Mouse (Mus musculus) T-cell, adult 2 months (primary cell): ENCODE data around the gene Dnah8.
A peak's percentile ranks its signal among the peaks of the same experiment; 100 is the strongest.
"Not testable (repeated sequence)": the region's sequence is repeated elsewhere in the genome, so short reads cannot be mapped to it uniquely, and the experiment has no call there.

Experiments
- DNase-seq: peaks from one replicate; pipeline ENCODE4 v3.0.0; 2022; ENCODE audit warnings: low spot score

Gene Dnah8

DNA sequence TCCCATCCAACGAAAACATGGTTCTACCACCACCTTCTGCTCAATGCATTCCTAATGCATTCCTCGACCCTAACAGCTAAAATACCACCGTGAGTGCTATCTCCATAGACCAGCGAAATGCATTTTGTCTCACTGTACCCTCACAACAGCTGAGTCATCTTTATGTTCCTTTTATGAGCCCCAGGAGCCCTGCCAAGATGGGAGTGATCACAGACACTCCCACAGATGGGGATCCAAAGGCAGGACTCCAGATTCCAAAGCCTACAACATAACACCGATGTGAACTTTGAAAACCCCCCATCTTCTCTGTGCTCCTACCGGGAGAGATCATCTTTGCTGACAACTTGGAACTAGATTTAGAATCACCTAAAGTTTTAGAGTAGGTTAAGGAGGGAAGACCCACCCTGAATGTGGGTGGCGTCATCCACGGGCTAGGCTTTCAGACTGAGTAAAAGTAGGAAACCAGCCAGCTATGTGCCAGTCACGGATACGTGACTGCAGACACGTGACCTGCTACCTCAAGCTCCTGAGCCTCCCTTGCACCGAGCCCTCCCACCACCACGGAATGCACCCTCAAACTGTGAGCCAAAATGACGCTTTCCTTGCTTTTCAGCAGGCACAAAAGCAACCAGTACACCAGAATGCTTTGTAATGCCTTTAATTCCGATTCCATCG is 14.7 kb upstream of the Dnah8 start:
- DNase-seq, result no peak

DNA sequence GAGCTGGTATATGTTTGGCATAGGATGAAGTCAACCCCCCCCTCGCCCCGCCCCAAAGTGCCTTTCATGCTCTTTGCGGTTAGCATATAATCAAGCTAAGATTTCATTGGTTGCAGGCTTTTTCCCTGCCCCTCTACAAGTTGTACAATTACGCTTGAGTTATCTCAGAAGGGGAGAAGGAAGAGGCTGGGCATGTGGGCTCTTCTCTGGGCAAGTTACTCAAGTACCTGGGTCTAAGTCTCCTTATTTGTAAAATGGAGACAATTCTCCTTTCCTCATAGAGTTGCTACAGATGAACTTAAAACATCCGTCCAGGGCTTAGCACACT is 14.2 kb upstream of the Dnah8 start:
- no peak for DNase-seq

DNA sequence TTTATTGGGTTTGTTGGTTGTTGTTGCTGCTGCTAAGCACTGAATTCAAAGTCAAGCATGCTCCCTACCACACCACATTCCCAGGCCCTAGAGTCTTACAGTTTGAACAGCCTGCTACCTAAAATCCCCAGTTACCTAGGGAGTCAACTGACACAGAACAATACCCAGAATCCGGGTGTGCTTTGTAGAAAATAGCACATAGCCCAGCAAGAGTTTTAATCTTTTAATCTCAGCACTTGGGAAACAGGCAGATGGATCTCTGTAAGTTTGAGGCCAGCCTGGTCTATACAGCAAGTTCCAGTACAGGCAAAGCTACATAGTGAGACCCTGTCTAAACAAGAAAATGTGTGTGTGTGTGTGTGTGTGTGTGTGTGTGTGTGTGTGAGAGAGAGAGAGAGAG is 13.4 kb upstream of the Dnah8 start:
- DNase-seq, result no peak

DNA sequence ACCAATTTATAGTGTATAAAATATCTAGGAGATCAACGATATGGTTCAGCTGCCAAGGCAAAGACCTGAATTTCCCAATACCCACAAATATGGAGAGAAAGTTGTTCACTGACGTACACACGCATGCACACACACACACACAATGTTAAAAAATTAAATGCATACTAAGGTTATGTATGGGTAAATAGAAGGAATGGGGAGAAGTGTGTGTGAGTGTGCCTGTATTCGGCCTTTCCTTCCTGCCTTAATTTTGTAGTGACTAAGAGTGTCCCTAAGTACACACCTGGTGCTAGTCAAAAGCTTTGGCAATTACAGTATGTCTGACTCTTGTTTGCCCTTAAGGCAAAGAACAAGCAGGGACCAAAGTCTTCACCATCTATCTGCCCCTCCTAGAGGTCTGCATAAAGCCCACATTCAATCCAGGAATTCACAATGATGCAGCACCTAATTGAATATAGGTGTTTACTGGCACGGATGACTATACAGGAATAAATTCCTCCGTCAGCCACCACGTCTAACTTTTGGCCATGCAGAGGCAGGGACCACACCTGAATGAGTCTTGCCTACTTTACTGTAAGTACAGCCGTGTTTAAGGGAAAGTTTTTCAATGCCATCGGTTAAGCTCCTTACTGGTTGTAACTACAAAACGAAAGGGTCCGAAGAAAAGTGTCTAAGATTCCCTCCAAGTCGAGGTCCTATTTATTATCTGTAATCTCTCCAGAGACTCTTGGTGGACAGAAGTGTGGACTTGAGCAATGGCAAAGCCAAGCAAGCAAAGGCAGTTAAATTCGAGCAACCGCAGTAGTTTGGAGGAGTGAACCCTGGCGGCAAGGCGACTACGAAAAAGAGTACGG is 12.7 kb upstream of the Dnah8 start:
- no peak for DNase-seq

DNA sequence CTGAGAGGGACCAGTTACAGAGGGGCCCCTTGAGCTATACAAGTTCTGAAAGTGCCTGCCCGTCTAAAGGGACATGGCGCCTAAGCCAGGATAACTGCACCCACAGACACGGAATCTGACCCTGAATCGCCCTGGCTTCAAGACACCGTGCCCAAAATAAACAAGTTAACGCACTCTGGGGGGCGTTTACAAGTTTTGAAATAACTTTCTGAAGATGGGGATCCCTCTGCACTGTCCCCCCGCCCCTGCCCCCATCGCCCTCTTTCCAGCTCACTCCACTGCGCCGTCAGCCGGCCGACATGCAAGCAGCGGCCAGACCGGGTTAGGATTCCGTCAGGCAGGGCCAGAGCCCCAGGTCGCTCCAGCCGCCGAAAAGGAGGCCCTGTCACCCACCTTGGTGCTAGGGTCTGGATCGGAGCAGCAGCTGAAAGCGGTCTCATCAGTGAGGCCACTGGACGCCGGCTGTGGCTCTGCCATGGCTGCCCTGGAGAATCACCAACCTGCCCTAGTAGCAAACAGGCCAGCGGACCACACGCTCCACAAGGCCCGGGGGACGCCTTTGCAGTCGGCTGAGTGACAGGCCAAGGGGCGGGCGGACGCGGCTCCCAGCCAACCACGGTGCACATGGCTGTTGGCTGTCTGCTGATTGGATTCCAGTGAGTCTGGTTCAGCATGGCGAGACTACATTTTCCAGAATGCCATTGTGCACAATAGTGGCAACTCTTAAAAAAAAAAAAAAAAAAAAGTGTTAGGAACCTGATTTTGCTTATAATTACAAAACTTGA is 11.9 kb upstream of the Dnah8 start:
- peak; percentile 98 for DNase-seq

DNA sequence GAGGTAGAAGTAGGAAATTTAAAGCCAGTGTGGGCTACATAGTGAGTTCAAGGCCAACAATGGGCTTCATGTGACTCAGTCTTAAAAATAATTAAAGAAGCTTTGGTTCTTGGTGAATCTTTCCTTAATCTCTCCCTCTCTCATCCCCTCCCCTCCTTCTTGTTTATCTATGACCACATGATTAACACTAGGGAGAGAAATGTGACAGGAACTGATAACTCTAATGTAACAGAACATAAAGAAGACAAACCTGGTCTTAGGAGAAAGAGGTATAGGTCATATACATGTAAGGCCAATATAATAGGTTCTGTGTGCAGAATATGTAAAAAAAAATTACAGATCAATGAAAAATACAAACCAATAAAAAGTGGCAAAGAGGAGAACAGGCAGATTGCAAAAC is 10.8 kb upstream of the Dnah8 start:
- no peak for DNase-seq

DNA sequence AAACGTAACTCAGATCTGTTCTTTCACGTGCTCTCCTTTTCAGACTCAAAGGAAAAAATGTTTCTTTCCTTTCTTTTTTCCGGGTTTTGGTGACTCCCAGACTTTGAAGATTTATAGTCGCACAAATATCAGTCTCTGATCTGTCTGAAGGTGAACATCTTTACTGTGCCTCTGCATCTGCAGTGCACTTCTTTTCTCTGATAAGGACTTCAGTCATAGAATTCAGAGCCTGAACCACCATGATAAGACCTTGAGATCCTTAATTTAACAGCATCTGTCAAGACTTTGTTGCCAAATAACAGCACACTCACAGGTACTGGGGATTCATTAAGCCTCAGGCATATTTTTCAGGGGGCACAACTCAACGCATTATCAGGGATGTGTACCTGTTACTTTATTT is 8.0 kb upstream of the Dnah8 start:
- DNase-seq, result no peak

DNA sequence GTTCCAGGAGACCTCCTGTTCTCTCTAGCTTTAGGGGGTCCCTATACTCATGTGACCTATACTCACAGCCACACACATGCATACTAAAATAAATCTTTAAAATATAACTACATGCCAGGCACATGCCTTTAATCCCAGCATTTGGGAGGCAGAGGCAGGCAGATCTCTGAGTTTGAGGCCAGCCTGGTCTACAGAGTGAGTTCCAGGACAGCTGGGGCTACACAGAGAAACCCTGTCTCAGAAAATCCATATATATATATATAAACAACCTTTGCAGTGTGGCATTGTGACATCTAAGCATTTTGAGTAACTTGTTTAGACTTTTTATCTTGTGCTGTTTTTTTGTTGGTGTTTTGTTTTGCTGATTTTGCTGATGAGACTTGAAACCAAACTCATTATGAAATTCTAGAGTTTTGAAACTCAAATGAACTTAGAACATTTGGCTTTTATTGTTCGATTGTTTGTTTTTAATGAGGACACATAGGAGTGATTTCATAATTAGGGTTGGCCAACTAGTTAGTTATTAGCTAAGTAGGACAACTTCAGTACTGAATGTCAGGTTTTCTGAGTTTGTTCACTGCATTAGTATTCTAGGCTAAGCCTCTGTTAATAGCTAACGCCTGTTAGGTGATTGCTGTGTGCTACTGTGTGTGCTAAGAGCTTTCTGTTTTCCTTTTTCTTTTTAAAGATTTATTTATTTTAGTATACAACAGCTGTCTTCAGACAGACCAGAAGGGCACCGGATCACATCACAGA is 5.8 kb upstream of the Dnah8 start:
- no peak for DNase-seq

DNA sequence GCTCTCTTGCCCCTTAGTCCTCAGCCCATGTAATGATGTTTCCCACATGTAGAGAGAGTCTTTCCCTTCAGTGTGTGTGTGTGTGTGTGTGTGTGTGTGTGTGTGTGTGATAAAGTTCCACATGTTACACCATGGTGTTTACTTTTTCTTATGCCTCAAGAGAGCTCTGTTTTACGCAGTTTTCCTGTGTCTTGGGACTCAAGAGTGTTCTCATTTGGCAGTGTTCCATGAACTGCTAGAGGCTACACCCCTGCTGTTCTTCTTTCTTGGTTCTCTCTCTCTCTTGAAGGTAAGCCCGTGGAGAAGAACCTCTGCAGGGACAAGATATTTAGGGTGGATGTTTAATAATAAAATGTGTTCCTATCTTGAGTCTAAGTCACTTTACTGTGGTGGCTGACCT is 5.0 kb upstream of the Dnah8 start:
- no peak for DNase-seq

DNA sequence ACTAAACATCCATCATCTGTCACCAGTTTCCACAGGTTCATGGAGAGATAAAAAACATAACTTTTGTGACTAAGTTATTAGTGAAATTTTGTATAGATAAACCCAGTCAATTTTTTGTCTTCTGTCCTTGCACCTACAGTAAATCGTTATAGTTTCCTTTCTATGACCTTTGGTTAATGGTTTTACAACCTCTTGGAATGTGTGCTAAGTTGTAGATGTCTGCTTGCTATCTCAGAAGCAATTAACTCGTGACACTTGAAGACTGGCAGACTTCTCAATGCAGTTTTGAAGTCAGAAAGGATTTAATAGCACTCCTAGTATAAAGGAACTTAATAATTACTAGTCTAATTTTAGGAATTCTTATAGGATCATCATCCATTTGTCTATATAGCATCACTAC is 3.6 kb upstream of the Dnah8 start:
- no peak for DNase-seq

DNA sequence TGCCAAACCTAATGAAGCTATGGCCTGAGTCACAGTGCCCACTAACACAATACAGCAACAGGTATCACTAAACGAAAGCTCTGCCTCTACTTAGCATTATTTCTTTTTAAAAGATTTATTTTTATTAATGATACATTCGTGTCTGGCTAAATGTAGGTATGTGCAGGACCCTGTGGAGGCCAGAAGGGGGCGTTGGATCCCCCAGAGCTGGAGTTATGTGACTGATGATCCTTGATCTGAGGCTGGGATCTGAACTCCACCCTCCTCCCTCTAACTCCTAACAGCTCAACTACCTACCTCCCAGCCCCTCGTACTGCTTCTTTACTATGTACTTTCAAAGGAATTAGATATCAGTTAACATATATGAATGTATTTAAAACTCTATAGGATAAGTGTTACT is 2.7 kb upstream of the Dnah8 start:
- no peak for DNase-seq

DNA sequence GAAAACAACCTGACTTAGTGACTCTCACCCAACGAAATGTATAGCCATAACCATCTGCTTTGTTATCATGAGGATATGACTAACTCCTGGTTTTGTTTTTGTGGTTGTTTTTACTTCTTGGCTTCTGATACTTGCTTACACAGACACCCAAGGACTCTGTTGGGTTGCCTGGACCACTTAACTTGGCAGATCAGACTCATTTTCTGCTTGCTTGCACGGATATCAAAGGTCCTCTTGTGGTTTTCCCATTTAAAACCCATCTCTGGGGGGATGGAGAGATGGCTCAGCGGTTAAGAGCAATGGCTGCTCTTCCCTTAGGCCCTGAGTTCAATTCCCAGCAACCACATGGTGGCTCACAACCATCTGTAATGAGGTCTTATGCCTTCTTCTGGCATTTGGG is 954 bp upstream of the Dnah8 start:
- DNase-seq, result no peak

DNA sequence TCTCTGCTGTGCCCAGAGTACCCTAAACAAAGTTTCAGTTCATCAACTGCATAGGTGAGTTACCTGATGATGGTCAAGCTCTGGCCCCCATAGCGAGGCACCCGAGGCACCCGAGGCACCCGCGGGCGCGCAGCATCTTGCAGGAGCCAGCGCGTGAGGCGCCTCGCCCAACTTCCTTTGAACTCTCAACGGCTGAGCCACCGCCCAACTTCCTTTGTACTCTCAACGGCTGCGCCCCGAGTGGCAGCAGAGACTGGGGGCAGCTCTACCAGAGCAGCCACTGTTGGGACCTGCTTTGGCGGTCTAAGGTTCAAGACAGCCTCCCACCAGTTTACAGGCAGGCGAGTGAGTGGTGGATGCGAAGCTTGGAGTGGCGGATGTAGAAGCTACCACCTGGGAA is 2.6 kb downstream of the Dnah8 start, which contains the start of gene Glo1:
Gene Glo1 (minus strand): TSS at position 153 of the 400 bp plus-strand sequence.
- not testable (repeated sequence) for DNase-seq

DNA sequence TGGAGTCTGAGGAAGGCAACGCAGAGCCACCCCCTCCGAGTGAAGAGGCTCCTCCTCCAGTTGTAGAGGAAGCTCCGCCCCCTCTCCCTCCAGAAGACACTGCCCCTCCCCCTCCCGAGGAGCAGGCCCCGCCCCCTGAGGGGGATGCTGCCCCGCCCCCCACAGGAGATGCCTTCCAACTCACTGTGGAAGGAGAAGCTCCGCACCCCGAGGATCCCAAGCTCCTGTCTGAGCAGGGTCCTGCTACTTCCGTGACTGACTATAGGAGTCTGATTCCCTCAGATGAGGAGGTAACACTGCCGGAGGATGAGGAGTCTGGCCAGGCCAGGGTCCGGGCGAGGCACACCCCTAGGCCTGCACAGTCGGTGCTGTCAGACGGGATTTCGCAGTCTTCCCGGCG is 11.2 kb downstream of the Dnah8 start:
- no peak for DNase-seq

DNA sequence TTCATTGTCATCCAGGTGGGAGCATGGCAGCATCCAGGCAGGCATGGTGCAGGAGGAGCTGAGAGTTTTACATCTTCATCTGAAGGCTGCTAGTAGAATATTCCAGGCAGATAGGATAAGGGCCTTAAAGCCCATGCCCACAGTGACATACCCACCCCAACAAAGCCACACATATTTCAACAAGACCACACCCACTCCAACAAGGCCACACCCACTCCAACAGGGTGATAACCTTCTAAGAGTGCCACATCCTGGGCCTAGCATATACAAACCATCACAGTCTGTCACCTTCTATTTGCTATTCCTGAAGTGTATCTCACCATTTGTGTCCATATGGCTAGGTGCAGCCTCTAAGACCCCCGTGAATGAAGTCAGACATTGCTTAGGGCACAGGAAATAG is 13.6 kb downstream of the Dnah8 start:
- DNase-seq, result no peak

DNA sequence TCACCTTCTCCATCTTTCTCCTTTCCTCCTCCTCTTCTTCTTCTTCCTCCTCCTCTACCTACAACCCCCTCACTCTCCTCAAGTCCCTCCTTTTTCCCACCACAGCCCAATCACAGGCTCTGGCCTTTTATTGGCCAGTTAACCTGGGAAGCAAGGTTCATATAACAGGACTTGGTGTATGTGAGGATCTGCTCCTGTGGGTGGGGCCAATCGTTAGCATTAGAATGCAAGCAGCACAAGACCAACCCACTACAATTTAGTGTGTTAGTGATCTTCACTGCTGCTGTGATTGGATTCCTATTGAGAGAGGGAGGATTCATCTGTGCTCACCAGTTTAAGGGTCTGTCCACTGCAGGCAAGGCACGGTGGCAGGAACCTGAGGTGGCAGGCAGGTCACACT is 14.8 kb downstream of the Dnah8 start:
- DNase-seq, result no peak

DNA sequence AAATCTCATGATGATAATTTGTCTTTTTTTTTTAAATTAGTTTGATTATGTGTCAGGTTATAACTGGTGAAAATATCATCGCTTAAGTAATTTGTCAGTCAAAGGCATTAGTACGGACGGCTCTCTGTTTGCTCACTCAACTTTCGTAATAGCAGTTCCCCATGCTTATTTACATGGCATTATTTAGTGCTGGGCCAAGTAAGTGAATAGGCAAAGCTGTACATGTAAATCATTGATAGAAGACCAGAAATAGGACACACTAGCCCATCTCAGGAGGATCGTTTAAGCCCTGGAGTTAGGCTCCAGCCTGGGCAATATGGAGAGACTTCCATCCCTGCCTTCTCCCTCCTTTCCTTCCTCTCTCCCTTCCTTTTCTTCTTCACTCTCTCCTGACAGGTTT is 16.7 kb downstream of the Dnah8 start:
- DNase-seq, result no peak

DNA sequence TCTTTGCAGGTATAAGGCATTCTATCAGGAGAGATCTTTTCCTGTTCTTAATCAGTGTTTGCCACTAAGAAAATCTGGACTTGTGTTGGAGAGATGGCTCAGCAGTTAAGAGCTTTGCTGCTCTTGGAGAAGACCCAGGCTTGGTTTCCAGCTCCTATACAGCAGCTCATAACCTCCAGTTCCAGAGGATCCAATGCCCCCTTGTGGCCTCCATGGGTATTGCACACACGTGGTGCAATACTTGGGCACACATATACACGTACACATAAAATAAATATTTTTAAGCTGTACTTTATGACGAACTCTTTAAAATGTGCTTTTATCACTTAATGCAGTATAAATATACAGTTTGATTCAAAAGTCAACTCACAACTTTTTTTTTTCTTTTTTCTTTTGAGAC is 24.6 kb downstream of the Dnah8 start:
- DNase-seq, result peak; percentile 15

DNA sequence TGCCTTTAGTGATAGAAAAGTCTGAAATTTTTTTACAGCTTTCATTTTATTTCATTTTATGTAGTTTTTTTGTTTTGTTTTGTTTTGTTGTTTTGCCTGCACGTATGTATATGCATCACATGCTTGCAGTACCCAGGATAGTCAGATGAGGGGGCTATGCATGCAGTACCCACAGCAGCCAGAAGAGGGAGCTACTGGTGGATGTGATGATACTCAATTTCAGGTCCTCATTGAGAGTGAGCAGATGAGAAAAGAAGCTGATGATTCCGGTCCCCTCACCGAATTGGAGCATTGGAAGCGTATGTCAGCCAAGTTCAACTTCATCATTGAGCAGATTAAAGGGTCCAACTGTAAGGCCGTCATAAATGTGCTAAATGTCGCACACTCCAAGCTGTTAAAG is 28.9 kb downstream of the Dnah8 start:
- DNase-seq, result peak; percentile 37

DNA sequence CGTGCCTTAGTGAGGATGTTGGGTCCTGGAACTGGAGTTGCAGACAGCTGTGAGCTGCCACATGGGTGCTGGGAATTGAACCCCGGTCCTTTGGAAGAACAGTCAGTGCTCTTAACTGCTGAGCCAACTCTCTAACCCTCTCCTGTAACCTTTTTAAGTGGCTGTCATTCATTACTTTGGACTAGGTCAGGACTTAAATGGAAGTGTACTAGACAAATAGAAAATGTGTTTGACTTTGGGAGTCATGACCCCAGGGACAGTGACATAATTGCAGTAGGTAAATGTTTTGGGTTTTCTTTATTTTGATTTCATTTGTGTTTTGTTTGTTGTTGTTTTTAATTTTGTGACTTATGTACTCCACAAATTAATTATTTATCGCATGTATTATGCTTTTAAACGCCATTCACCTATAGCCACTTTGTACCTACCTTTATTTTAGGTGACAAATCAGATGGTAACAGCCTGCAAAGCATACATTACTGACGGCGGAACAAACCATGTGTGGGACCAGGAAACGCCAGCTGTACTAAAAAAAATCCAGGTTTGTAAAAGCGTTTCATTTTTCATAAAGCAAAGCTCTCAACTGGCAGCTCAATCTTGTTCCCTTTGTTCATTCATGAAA is 33.5 kb downstream of the Dnah8 start:
- DNase-seq, result no peak

DNA sequence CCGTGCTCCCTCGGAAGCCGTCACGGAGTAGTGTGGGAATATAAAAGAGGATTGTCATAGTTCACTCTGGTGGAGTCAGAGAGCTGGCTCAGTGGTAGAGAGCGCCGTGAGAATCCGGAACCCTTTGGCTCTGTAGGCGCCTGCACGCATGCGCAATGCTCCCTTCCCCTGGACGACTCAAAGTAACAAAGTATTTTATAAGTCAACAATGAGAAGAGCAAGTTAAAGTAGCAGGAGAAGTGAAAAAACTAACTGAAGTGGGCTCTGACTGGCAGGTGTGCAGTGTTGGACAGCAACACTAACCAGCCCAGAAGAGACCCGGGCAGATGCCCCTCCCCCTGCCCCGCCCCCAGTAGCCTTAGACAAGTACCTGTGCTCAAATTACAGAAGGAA is 34.0 kb downstream of the Dnah8 start:
- DNase-seq, result peak; percentile 55

DNA sequence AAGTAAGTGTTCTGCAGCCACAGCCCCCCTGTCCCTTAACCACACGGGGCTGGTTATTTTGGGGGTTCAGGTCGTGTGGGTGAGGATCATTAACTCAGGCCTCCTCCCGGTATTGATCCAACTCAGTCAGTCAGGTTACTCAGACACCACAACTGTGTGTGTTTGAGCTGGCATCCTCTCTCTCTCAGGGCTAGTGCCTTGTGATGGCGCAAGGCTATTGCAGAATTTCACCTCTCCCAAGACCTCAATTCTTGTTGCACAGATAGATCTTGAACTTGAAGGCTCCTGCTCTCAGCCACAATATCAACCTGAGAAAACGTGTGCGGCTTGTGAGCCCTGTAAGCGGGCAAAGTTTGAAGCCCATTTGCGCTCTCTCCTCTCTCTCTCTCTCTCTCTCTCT is 38.0 kb downstream of the Dnah8 start:
- no peak for DNase-seq
